Mouse (Mus musculus): ENCODE results near the gene Ccdc194.
"Not testable (repeated sequence)": the region's sequence is repeated elsewhere in the genome, so short reads cannot be mapped to it uniquely, and the experiment has no call there.

Gene Ccdc194

DNA sequence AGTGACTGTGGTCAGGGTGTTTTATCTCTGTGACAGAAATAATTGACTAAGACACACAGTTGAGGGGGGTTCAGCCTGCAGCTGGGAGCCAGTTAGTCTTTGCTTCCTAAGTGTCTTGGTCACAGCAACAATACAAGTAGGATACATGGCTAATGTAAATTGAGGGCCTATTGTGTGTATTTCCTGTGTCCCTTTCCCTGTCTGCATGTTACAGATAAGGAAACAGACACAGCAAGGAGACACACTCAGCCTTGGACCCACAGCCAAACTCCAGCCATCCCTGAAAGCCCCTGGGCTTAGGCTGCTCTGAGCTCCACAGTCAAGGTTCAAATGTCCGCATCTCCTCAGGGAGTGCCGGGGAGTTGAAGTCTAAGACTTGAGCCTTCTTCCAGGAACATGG is 29.1 kb upstream of the Ccdc194 start:
- in situ Hi-C loops (cut with MseI, MboI): no loop called here

DNA sequence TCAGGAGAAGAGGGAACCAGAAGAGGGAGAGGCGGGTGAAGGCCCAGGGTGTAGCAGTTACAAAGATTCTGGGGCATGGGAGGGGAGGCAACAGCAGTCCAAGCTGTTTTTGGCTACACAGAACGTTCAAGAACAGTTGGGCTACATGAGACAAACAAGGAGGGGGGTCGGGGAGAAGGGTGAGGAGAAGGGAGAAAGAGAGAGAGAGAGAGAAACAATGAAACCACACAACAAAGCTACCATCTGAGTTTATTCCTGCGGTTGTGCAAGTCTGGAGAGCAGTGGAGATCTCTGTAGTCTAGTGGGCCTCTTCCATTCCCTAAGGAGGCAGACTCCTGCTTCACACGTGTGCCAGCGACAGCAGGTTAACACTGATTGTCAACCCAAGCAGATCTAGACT is 28.5 kb upstream of the Ccdc194 start:
- in situ Hi-C loops (cut with MseI, MboI): no loop called here

DNA sequence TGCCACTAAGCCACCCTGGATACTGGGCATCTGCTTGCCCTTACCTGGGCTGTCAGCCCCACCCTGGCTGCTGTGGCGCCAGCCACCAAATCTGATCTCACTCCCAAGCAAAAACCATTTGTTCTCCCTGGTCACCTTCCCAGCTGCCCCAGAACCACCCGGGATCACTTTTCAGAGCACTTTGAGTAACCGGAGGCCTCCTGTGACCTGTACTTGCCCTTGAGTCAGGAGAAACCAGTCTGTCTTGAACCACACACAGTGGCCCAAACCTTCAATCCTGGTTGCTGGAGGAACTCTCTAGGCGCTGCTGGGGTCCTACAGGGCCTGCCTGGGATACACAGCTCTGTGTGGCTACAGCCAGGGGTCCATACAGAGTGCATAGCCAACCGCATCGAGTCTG is 27.3 kb upstream of the Ccdc194 start:
- in situ Hi-C loops (cut with MseI, MboI): no loop called here

DNA sequence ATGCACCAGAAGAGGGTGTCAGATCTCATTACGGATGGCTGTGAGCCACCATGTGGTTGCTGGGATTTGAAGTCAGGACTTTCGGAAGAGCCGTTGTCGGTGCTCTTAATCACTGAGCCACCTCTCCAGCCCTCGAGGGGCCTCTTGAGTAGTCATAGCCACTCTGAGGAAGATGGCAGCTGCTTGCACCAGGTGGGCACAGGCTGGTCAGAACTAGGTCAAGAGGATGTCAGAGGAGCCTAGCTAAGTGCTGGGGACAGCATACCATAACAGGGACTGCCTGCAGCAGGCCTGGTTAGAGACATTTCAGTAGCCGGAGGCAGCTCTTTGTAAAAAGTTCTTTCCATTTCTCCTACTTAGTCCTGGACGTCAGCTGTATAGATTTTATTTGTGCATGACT is 25.2 kb upstream of the Ccdc194 start:
- in situ Hi-C loops (cut with MseI, MboI): no loop called here

DNA sequence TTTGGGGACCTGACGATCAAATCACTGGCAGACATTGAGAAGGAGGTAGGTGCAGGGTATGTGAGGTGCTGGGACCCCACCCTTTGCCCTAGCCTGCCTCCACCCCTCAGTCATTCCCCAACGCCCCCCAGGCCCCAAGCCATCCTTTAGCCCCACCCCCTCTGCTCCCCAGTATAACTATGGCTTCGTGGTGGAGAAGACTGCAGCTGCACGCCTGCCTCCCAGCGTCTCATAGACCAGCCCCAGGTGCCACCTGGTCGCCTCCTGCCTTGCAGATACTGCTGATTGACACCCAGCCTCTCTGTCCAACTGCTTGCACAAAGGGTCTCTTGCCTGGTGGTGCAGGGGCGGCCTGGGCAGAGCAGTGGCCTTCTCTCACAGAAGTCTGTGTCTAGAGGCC is 22.1 kb upstream of the Ccdc194 start:
- in situ Hi-C loops (cut with MseI, MboI): no loop called here

DNA sequence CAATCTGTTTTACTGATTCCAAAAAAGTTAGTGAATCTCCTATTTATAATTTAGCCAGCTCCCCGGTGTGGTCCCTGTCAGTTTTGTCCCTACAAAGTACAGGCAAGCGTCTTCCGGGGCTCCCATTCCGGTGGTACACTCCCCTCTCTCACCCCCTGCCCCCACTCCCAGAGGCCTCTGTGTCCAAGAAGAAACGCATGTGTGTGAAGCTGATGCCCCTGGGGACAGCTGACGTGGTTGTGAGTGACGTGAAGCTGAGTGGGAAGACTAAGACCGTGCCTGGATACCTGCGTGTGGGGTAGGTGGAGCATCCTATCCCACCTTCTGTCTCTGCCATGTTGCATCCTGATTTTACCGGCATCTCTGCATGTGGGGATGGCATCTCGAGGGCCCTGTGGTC is 19.5 kb upstream of the Ccdc194 start:
- in situ Hi-C loops (cut with MseI, MboI): no loop called here

DNA sequence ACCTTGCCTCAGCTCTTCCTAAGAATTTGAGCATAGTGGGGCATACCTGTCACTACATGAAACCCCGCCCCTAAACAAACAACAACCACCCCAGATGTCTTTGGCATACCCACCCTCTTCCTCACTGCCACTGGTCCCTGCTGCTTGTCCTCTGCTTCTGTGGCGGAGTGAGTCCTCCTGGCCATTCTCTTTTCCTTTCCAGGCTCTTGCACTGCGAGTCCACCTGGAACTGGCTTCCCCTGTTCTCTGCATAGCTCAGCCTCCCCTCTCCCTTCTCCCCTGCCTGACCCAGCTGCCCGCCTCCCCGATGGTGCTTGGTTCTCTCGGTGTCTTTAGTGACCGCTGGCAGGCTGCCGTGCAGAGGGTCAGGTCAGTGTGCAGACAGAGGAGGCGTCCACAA is 18.2 kb upstream of the Ccdc194 start:
- in situ Hi-C loops (cut with MseI, MboI): no loop called here

DNA sequence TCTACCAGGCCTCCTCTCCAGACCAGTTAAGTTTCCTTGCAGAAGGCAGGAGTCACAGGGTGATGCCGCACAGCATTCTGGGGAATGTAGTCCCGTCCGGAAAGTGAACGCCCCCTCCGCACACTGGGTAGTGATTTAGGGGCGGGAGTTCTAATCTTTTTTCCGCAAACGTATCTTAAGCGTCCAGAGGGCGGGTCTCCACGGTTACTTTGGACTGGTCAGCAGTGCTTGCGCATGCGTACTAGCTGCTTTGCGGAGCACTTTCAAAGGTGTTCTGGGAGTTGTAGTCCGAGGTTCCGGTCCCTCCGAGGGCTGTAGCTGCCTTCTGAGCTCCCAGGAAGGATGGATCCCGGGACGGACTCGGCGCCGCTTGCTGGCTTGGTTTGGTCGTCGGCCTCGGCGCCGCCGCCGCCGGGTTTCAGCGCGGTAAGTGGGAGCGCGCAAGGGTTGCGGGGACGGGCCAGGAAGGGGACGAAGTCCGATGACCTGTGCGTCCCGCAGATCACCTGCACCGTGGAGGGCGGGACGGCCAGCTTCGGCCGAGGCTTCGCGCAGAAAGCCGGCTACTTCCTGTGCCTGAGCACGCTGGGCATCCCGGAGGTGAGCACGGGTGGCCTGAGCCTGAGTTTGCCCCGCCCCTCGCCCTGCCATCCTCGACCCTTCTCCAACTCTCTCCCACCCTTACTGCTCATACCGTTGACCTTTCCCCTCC is 17.3 kb upstream of the Ccdc194 start, which contains the start of gene Mvb12a:
Gene Mvb12a, plus strand, starts transcription at position 291 of the 712 bp plus-strand sequence.
- in situ Hi-C loops (cut with MseI, MboI): no loop called here

DNA sequence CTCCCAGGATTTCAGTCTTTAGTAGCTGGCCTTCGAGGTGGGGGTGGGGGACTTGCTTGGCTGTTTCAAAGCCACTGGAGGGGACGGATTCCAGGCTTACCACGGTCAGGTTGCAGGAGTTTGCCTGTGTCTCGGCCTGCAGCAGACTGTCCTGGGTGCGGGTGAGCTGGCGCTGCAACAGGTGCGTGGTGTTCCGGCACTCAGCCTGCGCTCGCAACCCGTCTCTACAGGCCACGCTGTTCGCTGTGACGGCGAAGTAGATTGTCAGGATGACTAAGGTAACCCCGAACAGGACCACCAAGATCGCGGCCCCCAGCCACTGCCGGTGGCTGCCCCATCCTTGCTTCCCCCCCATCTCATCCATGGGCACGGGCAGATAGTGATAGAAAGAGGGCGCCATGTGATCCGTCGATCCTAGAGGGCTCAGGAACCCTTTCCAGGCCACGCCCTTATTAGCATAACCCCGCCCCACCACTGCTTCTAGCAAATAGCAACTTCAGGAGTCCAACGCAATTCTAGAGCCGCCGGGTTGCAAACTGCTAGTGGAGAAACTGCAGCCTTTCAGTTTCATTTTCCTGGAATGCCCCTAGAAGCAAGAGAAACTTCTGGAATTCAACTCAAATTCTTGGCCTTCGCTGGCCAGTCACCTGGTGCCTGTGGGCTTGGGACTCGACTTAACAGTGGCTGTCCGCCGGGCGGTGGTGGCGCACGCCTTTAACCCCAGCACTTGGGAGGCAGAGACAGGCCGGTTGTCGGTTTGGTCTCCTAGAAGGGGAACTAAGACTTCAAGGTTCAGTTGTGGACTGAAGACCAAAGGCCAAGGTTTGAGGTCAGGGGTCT is 11.7 kb upstream of the Ccdc194 start, which contains the start of gene Bst2:
Gene Bst2, minus strand, starts transcription at position 429 of the 840 bp plus-strand sequence.
- in situ Hi-C loops (cut with MseI, MboI): no loop called here

DNA sequence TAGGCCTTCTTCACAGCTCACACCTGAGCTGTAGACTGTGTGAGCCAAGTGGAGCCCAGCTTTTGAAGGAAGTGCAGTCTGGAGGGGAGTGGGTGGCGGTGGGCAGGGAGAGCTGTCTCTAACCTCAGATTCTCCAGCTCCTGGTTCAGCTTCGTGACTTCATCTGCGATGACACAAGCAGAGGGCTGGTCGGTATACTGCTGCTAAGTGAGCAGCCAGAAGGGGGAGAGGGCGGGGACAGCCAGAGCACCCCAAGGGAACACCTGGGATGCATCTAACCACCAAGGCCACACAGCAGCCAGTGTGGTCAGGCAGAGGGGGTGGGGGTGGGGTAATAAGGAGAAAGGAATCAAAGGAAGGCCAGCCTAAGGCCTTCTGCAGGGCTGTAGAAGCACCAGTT is 10.2 kb upstream of the Ccdc194 start:
- in situ Hi-C loops (cut with MseI, MboI): no loop called here

DNA sequence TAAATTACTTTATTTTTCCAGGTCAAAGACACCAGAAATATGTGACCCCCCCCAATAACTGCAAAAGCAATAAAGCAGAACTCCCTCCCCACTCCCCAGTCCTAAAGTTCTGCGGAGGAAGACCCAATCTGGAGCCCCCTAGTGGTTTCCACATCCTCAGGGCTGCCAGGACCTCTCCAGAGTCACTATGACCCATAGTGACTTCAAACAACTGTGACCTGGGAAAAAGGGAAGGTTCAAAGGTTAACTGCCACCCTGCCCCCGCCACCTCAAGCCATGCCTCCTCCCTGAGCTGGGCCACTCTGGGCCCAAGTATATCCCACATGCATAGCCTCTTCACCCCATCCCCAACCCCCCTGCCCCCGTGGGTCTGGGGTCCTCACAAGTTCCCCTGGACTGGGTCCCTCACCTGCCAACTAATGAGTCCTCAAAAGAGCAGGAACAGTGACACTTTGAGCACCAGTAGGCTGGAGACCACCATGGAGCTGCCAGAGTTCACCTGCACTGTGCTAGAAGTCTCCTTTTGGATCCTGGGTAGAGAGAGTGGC is 8.8 kb upstream of the Ccdc194 start:
- in situ Hi-C loops (cut with MseI, MboI): no loop called here

DNA sequence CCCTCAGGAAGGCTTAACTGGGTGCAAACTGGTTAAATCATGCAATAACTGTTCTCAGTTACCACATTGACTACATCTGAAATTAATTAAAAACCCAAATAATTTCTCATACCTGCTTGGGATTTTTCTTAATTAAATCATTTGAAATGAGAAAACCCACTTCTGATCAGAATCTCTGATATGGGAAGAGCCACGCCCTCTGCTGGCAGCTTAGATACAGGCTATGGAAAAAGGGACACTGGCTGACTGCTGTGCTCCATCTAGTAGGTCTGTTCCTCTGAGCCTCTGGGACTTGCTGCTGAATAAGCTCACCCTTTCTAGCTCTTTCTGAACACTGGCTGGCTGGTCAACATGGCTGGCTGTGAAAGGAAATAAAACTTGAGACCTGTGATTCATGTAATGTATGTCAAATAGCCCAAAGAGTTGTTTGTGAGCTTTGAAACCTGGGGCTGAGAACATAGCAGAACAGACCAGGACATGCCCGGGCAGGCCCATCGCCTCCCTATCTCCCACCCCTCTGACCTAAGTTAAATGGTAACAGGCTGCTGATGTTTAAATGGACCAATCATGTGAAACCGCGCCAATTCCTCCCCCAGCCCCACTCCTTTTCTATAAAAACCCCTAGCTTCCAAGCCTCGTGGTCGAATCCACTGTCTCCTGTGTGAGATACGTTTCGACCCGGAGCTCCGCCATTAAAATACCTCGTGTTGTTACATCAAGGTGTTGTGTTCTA is 5.4 kb upstream of the Ccdc194 start:
- in situ Hi-C loops (cut with MseI, MboI): not testable (repeated sequence)

DNA sequence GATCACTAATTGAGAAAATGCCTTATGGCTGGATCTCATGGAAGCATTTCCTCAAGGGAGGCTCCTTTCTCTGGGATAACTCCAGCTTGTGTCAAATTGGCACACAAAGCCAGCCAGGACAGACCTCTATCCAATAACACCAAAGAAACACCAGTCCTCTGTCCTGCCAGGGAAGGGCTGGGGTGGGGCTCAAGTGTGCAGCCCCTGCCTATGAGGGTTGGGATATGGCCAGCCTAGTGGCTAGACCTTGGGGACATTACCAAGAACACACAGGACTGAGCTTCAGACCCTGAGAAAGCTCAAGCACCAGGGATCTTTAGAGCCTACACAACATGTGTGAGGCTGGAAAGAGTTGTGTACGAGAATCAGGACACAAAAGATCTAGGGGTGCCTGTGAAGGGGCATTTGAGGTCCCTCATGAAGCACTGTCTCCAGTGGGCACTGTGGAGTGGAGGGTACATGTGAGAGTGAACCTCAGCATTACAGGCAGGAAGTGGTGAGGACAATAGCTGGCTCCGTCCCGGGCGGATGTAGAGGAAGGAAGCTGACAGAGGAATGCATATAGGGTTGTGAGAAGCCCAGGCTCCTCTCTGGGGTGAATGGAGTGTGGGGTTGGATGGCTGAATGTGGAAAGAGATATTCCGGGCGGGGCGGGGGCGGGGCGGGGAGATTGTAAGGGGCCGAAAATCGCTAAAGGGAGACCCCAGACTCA is 3.0 kb upstream of the Ccdc194 start:
- in situ Hi-C loops (cut with MseI, MboI): no loop called here

DNA sequence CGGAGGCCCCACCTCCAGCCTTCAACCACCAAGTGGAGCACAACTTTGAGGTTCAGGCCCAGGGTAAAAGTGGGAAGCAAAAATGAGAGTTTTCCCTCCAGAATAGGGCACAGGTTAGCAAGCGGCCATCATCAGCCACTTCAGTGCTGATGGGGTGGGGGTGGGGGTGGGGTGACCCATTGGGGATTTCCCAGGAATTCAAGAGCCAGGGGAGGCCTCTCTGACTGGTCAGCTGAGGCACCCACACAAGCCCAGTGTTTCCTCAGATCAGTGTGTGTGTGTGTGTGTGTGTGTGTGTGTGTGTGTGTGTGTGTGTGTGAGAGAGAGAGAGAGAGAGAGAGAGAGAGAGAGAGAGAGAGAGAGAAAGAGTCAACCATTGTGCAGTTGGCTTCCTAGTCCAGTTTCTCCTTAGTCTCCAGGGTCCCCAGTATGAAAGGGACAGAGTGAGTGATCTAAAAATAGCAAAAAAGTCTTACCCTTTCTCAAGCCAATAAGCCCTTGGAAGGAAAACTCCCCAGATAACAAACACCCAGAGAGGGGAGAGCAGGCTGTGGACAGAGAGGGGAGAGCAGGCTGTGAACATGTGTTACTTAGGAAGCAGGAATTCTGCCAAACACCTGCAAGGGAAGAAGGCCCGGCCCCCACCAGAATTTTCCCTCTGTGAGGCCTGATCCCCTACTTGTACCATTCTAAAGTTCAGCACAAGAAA is 1.8 kb upstream of the Ccdc194 start:
- in situ Hi-C loops (cut with MseI, MboI): no loop called here

DNA sequence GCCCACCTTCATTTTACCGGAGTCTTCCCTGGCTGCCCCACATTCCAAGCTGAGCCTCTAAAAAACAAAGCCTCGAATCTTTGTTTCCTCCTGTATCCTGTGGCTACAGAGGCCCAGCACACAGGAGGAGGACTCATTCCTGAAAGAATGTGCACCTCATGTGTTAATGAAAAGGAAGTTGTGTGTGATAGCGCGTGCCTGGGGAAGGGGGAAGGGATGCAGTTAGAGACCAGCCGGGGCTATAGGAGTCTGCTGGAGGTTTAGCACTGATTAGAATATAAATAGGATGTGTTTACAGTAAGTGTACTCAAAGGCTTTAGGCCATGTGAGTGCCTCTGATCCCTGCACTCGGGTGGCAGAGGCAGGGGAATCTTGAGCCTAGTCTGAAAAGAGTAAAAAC is 761 bp upstream of the Ccdc194 start:
- in situ Hi-C loops (cut with MseI, MboI): no loop called here

DNA sequence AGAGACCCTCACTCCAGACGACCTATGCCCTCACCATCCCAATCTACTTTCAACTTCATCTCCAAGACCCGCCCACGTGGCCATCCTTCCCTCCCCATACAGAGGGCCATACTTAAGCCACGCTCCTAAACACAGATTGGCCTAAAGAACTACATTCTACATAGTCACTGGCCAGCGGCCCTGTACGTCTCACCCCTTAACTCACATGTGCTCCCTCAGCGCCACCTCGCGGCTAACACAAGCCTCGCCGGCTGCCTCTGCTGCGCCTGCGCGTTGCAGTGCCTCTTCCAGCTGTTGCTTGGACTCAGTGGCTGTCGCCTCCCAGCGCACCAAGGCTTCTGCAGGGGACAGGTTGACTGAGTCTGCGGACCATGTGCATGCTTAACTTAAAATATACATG is 3.9 kb downstream of the Ccdc194 start:
- in situ Hi-C loops (cut with MseI, MboI): no loop called here

DNA sequence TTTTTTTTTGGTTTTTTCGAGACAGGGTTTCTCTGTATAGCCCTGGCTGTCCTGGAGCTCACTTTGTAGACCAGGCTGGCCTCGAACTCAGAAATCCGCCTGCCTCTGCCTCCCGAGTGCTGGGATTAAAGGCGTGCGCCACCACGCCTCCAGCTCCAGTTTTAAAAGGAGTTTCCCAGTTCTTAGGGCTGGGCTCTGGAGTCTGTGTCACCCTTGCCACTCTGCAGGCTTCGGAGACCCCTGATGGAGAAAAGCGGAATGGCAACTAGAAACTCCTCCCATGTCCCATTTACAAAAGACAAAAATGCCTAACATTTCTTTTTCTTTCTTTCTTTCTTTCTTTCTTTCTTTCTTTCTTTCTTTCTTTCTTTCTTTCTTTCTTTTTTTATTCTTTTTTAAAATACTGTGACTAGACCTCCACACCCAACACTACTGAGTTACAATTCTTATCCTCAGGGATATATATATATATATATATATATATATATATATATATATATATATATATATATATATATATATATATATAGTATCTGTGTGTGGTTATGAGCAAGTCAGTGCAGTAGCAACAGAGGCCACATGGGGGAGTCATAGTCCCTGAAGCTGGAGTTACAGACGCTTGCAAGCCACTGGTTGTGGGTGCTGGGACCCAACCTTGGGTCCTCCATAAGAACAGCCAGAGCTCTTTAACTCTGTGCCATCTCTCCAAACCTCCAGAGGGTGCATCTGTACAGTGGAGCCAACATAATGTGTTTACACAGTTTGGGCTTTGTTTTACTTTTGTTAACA is 6.3 kb downstream of the Ccdc194 start:
- in situ Hi-C loops (cut with MseI, MboI): not testable (repeated sequence)

DNA sequence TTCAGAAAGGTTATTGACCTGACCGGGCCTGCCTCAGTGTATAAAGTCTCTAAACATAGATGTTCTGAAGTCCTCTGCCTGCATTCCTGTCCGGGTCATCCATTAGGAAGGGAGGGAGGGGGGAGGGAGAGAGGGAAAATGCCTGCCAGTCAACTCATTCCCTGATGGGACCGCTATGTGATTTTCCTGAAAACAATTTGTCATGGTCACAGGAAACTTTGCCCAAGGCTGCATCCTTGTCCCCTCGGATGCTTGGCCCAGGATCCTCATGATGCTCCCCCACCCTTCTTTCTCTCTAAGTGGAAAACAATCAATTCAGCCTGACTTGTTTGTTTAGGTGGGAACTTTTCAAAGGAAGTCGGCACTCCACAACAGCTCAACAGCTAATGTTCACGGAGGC is 8.7 kb downstream of the Ccdc194 start:
- in situ Hi-C loops (cut with MseI, MboI): no loop called here

DNA sequence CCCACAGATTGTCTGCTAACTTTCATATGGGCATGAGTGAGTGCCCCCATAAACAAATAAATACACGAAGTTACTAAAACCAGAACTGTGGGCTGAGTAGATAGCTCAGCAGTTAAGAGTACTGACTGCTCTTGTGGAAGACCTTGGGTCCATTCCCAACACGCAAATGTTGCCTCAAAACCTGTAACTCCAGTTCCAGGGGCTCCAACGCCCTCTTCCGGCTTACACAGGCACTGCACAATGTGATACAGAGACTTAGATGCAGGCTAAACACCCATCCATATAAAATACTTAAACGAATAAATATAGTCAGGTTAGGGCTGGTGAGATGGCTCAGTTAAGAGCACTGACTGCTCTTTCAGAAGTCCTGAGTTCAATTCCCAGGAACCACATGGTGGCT is 10.5 kb downstream of the Ccdc194 start:
- in situ Hi-C loops (cut with MseI, MboI): no loop called here

All from mouse trophoblast stem cell (cell line).